Mouse (Mus musculus) cortical plate, adult 2 months (tissue): Measurements from ENCODE around the gene Plekhh1. TPM values are rescaled to one million over a fixed set of nuclear protein-coding genes. Genes with fewer than 3 reads are reported as not detected.

ENCODE experiments used
- H3K27ac ChIP-seq: fragments of 200-500 bp; 2 replicates; pipeline ENCODE4 v1.5.1; 2012; ENCODE audit warnings: low read length, control low read depth, inconsistent platforms; ENCODE audit not compliant: insufficient read depth
- H3K4me1 ChIP-seq: fragments of 200-500 bp; 2 replicates; pipeline ENCODE4 v1.6.1; 2011; ENCODE audit warnings: low read length; ENCODE audit not compliant: control insufficient read depth, insufficient read depth
- H3K4me3 ChIP-seq: fragments of 200-500 bp; 2 replicates; pipeline ENCODE4 v1.5.1; 2011; ENCODE audit warnings: mild to moderate bottlenecking, low read length, control low read depth; ENCODE audit not compliant: insufficient read depth
- CTCF ChIP-seq: fragments of 200-500 bp; IDR thresholded peaks from 2 replicates; pipeline ENCODE4 v1.5.1; 2011; ENCODE audit warnings: mild to moderate bottlenecking, control low read depth, low read length; ENCODE audit not compliant: insufficient read depth; ENCODE audit errors: extremely low read depth
- POLR2A ChIP-seq: fragments of 200-500 bp; IDR thresholded peaks from 2 replicates; pipeline ENCODE4 v1.6.1; 2011; ENCODE audit warnings: mild to moderate bottlenecking, low read length, control low read depth; ENCODE audit not compliant: insufficient read depth; ENCODE audit errors: extremely low read depth
- polyA plus RNA-seq: library from polyadenylated mRNA; depleted of rRNA; stranded (reverse); fragments of >200 nt; gene quantifications from 2 replicates; pipeline ENCODE4 v1.2.3, GENCODE M21; 2012

Gene Plekhh1
- polyA plus RNA-seq, 1 experiment = 22.3 TPM

GRCm38 (mm10) chr12:79070736-79071333 is 41.9 kb downstream of the Plekhh1 start:
- Histone ChIP-seq H3K4me3 (no peak overlapping the region), H3K4me1 (no peaks in the 10 kb centered on the region), H3K27ac (no peak overlapping the region)
- no peak for TF ChIP-seq CTCF
- no peak for TF ChIP-seq POLR2A

- no peak overlapping the region for H3K27ac ChIP-seq
- TF ChIP-seq POLR2A = no peak
- no peak for TF ChIP-seq CTCF
- no peaks in the 10 kb centered on the region for H3K4me1 ChIP-seq
- no peak overlapping the region for H3K4me3 ChIP-seq
Measured at GRCm38 (mm10) chr12:79072576-79072975, 43.6 kb downstream of the Plekhh1 start.

GRCm38 (mm10) chr12:79073362-79073761 is 44.4 kb downstream of the Plekhh1 start:
- Histone ChIP-seq H3K27ac (no peak overlapping the region), H3K4me3 (no peak overlapping the region), H3K4me1 (no peaks in the 10 kb centered on the region)
- TF ChIP-seq POLR2A (no peak), CTCF (no peak)

GRCm38 (mm10) chr12:79089182-79089812 is 60.3 kb downstream of the Plekhh1 start, which contains the start of gene Pigh:
Pigh (minus strand) TSS chr12:79089651.
- TF ChIP-seq CTCF (no peak), POLR2A (peak; percentile 73; the same call in 1 of the 2 replicates)
- H3K4me1 ChIP-seq = no peaks in the 10 kb centered on the region
- H3K4me3 ChIP-seq = peak within 1 kb of the TSS; percentile 51
- no peak within 1 kb of the TSS for H3K27ac ChIP-seq

DNA sequence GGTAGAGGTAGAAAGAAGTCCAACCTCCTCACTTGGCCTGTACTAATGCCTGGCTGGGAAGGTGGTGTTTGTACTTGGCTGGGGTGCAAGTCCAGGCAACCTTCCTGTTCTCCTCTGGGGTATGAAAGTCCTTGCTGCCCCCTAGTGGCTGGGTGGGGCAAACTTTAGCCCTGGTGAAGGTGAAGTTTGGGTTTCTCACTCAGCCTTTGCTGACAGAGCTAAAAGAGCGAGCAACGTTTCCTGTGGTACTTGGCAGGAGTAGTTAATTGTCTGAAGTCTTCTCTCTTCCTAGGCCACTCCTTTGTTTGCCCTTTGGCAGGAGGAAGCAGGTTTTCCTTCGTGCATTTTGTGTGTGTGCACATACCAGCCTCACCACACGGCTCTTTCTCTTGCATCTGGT is 63.6 kb downstream of the Plekhh1 start:
- Histone ChIP-seq H3K4me1 (no peaks in the 10 kb centered on the region), H3K27ac (no peak overlapping the region), H3K4me3 (no peak overlapping the region)
- no peak for TF ChIP-seq POLR2A
- peak; percentile 62 for TF ChIP-seq CTCF

DNA sequence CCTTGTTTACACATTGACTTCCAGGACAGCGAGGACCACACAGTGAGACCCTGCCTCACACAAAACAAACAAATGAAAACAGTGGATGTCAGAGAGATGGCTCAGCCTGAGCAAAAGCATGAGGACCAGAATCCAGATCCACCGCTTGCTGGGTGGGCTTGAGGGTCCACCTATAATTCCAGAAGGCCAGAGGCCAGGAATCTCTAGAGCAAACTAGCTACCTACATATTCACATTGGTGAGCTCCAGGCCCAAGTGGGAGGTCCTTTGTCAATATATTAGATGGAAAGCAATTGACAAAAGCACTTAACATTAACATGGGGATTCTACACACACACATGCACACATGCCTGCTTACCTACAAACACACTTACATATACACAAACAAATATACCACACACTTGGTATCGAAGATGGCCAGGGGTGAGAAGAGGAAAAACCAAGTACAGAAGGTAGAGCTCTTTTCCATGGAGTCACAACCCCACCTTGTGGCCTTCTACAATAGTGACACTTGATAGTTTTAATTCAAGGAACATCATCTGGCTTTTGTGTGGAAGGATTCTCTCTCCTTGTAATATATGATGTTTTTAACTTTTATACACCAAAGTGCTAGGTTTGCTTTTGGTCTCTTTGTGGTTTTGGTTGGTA is 68.3 kb downstream of the Plekhh1 start:
- Histone ChIP-seq H3K4me3 (no peak overlapping the region), H3K4me1 (no peaks in the 10 kb centered on the region), H3K27ac (no peak overlapping the region)
- TF ChIP-seq CTCF (peak; percentile 54), POLR2A (no peak)

DNA sequence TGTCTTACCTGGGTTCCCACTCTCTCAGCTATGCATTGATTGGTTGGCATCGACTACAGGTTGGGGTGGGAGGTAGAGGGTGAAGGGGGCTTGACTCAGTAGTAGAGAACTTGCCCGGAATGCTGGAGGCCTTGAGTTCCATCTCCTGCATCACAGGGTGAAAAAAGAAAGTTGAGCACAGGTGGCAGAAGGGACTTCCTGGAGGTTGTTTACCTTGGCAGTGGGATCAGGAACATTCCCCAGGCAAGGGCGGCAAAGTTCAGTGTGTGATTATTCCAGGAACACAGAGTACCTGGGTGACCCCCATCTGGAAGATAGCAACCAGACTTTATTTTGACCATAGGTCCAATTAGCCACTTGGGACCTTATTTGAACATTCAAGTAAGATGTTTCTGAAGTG is 74.8 kb downstream of the Plekhh1 start:
- Histone ChIP-seq H3K27ac (no peak overlapping the region), H3K4me3 (no peak overlapping the region), H3K4me1 (no peaks in the 10 kb centered on the region)
- TF ChIP-seq POLR2A (no peak), CTCF (no peak)

DNA sequence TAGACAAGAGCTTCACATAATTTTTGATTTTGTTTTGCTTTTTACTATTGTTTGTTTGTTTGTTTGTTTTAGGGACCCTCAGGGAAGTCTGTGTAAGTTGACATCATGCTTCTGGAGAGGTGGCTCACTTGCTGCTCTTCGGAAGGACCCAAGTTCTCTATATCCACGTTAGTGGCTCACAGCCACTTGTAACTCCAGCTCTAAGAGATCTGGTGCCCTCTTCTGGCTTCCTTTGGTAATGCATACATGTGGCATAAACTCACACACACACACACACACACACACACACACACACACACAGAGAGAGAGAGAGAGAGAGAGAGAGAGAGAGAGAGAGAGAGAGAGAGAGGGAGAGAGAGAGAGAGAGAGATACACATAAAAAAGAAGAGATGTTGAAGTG is 75.6 kb downstream of the Plekhh1 start:
- Histone ChIP-seq H3K4me3 (no peak overlapping the region), H3K4me1 (no peaks in the 10 kb centered on the region), H3K27ac (no peak overlapping the region)
- TF ChIP-seq CTCF = no peak
- no peak for TF ChIP-seq POLR2A

- H3K4me3 ChIP-seq = no peak overlapping the region
- H3K27ac ChIP-seq = no peak overlapping the region
- TF ChIP-seq POLR2A (no peak), CTCF (no peak)
- no peaks in the 10 kb centered on the region for H3K4me1 ChIP-seq
Measured at GRCm38 (mm10) chr12:79105312-79105711, 76.3 kb downstream of the Plekhh1 start.

- H3K4me3 ChIP-seq = no peak overlapping the region
- TF ChIP-seq CTCF = no peak
- no peak for TF ChIP-seq POLR2A
- no peak overlapping the region for H3K27ac ChIP-seq
- no peaks in the 10 kb centered on the region for H3K4me1 ChIP-seq
Measured at GRCm38 (mm10) chr12:79118991-79119390, 90.0 kb downstream of the Plekhh1 start.
